Mouse (Mus musculus) limb, embryonic 10.5 days (tissue): ENCODE data around the gene Cela1. TPM values are rescaled to one million over a fixed set of nuclear protein-coding genes. Genes with fewer than 3 reads are reported as not detected.

ENCODE experiments used
- DNase-seq: peaks from one replicate; pipeline ENCODE4 v3.0.0-alpha.2; 2017; ENCODE audit warnings: low spot score
- H3K27ac ChIP-seq: fragments of 300-500 bp; sonication (generic); 2 replicates; pipeline ENCODE4 v1.5.1; 2016; ENCODE audit warnings: mild to moderate bottlenecking
- H3K27me3 ChIP-seq: fragments of 300-500 bp; sonication (generic); 2 replicates; pipeline ENCODE4 v1.6.1; 2016; ENCODE audit warnings: low read depth, mild to moderate bottlenecking; ENCODE audit not compliant: poor library complexity, severe bottlenecking
- H3K36me3 ChIP-seq: fragments of 300-500 bp; sonication (generic); 2 replicates; pipeline ENCODE4 v1.6.1; 2016; ENCODE audit warnings: mild to moderate bottlenecking, moderate library complexity
- H3K4me1 ChIP-seq: fragments of 300-500 bp; sonication (generic); 2 replicates; pipeline ENCODE4 v1.6.1; 2016
- H3K4me3 ChIP-seq: fragments of 300-500 bp; sonication (generic); 2 replicates; pipeline ENCODE4 v1.5.1; 2016; ENCODE audit warnings: mild to moderate bottlenecking, moderate library complexity
- H3K9me3 ChIP-seq: fragments of 300-500 bp; sonication (generic); replicated peaks from 2 replicates; pipeline ENCODE4 v1.6.1; 2016; ENCODE audit warnings: mild to moderate bottlenecking
- WGBS: fragments of 180-500 bp; shearing (Covaris S2); methylation state at CpG from one replicate; pipeline ENCODE4 v1.1.7; 2016; 5-methylcytosine and 5-hydroxymethylcytosine counted together
- polyA plus RNA-seq: library from polyadenylated mRNA; unstranded; fragments of >200 nt; fragmentation: Nextera tagmentation; extraction: Ambion mirVana; gene quantifications from 2 replicates; pipeline ENCODE4 v1.2.1, GENCODE M21; 2016

The Cela1 gene
- polyA plus RNA-seq, 1 experiment from 2014 or later, result 0.74 TPM

DNA sequence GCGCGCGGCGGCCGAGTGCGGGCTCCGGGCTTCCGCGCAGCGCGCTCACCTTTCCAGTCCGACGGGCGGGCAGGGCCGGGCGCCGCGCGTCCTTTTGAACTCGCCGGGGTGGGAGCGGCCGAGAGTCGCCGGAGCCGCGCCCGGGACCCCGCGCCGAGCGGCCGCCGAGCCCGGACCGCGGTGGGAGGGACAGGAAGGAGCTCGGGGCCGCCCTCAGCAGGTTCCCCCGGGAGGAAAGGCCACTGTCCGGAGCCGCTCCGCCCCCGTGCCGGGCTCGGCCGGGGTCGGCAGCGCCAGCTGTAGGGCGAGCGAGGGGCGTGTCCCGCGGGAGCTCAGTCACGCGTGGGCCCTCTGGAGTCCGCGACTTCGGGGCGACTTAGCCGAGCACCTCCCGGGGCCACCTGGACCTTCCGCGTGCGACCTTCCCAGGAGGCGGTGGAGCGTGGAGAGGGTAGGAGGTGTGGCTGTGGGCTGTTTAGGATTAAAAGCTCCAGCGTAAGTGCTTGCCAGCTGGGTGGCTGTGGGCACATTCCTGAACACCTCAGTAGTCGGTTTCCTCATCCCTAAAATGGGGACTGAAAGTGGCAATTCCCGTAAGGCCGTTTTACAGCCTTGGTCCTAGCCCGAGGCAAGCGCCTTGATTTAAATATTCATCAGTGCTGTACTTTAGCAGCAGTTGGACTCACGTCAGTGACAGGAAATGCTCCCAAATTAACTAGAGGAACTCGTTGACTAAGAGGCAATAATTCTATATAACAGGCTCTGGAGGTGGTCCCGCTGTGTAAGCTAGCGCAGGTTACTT lies 50.8 kb downstream of the Cela1 start, which contains the start of gene Smagp:
Gene Smagp (minus strand): TSS at position 241 of the 802 bp plus-strand sequence.
- Histone ChIP-seq H3K36me3 (no peaks in the 10 kb centered on the region), H3K4me3 (peak within 1 kb of the TSS; percentile 58), H3K9me3 (no peaks in the 10 kb centered on the region), H3K27ac (peak within 1 kb of the TSS; percentile 71), H3K4me1 (peaks cover 15% of the 10 kb centered on the region), H3K27me3 (peaks cover 84% of the 10 kb centered on the region)
- DNase-seq, result peak; percentile 63
- WGBS, result under 1% methylated on average over 77 of the region's 77 CpGs

DNA sequence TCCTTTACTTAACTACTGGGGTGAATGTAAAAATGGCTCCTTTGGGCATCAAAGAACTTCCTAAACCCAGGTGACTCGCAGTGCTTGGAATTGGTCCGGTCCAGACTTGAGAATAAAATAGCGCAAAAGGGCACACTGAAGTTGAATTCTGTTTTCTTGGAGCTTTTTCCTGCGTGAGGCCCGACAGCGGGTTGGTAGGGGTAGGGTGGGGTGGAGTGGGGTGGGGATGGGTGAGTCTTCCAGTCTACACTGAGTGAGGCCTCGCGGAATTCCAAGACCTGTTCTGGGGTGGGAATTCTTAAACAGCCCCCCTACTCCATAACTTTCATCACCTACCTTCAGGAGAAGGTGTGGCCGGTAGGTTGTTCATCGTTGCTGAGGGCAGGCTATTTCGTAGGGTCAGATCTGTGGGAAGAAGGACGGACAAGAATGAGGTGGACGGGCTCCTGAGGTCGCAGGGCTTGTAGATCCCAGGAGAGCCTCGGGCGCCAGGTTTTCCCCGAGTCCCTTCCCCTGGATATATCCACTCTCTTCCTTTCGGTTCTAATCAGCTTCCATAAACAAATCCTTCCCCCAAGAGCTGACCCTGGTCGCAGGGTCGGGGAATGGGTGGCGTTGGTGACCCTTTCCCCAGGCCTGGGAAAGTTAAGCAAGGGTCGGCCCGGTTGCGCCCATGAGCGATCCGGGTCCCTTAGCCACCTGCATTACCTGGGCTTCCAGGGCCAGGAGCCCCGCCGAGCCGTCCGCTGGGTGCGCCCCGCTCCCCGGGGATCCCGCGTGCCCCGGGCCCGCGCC lies 51.7 kb downstream of the Cela1 start:
- Histone ChIP-seq H3K27ac (peak overlapping the region; percentile 71), H3K4me1 (peaks cover 15% of the 10 kb centered on the region), H3K27me3 (peaks cover 82% of the 10 kb centered on the region), H3K36me3 (no peaks in the 10 kb centered on the region), H3K9me3 (no peaks in the 10 kb centered on the region), H3K4me3 (peak overlapping the region; percentile 58)
- WGBS, result 4% methylated on average over 38 of the region's 38 CpGs
- DNase-seq, result peak; percentile 50

DNA sequence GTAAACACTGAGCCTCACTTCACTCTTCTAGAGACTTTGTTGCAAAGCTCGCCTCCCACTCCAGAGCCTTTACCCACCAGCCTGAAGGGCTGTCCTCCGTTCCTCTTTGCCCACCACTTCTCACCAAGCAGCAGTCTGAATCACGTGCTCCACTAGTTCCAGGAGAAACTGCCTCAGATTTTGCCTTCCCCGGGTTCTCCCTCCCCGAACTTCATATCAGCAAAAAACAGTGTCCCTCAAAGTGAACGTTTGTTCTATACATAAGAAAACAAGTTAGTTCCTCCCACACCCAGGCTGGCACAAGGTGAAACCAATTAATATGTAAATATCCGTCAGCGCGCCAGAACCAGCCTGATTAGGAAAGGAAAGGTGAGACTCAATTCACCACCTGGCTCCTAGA lies 52.5 kb downstream of the Cela1 start:
- WGBS, result 9% methylated on average over 9 of the region's 9 CpGs
- Histone ChIP-seq H3K9me3 (no peaks in the 10 kb centered on the region), H3K27me3 (peaks cover 74% of the 10 kb centered on the region), H3K4me3 (no peak overlapping the region), H3K4me1 (peaks cover 15% of the 10 kb centered on the region), H3K27ac (no peak overlapping the region), H3K36me3 (no peaks in the 10 kb centered on the region)
- no peak for DNase-seq

DNA sequence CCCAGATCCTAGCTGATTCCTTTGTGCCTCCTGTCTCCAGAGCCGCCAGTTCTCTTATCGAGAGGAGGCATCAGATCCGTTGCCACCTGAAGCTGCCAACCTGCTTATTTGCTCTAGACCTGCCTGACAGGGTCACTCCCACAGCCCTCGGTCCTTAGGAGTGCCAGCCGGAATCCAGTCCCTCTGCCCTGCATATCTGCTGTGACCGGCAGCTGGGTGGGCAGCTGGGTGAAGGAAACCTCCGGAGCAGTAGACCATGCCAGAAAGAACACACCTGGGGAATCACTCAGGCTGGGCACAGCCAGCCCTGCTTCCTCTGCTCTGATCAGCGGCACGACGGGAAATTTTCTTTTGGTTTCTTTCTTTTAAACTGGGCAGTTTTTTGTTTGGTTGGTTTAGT lies 54.4 kb downstream of the Cela1 start:
- WGBS, result 87% methylated on average over 10 of the region's 10 CpGs
- DNase-seq, result no peak
- no peak overlapping the region for H3K27ac ChIP-seq
- H3K4me3 ChIP-seq, result no peak overlapping the region
- peaks cover 16% of the 10 kb centered on the region for H3K4me1 ChIP-seq
- H3K36me3 ChIP-seq, result no peaks in the 10 kb centered on the region
- H3K27me3 ChIP-seq, result peaks cover 59% of the 10 kb centered on the region
- H3K9me3 ChIP-seq, result no peaks in the 10 kb centered on the region

DNA sequence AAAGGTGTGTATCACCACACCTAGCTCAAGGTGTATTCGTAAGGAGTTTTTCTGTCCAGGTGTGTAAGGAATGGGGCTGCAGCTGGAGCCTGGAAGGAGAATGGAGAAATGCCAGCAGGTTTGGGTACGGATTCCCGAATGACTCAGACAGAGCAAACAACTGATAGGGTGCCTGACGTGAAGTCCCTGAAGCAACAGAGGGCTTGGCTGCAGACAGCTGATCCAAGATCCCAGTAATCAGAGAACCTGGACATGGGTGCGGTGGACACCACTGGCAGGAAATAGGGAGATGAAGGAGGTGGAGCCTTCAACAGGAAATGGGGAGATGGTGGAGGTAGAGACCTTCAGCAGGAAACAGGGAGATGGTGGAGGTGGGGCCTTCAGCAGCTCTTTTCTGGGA lies 55.4 kb downstream of the Cela1 start:
- no peak for DNase-seq
- no peak overlapping the region for H3K4me3 ChIP-seq
- no peaks in the 10 kb centered on the region for H3K9me3 ChIP-seq
- no peaks in the 10 kb centered on the region for H3K36me3 ChIP-seq
- 86% methylated on average over 5 of the region's 5 CpGs for WGBS
- H3K27ac ChIP-seq, result no peak overlapping the region
- H3K4me1 ChIP-seq, result peaks cover 23% of the 10 kb centered on the region
- H3K27me3 ChIP-seq, result peaks cover 49% of the 10 kb centered on the region

DNA sequence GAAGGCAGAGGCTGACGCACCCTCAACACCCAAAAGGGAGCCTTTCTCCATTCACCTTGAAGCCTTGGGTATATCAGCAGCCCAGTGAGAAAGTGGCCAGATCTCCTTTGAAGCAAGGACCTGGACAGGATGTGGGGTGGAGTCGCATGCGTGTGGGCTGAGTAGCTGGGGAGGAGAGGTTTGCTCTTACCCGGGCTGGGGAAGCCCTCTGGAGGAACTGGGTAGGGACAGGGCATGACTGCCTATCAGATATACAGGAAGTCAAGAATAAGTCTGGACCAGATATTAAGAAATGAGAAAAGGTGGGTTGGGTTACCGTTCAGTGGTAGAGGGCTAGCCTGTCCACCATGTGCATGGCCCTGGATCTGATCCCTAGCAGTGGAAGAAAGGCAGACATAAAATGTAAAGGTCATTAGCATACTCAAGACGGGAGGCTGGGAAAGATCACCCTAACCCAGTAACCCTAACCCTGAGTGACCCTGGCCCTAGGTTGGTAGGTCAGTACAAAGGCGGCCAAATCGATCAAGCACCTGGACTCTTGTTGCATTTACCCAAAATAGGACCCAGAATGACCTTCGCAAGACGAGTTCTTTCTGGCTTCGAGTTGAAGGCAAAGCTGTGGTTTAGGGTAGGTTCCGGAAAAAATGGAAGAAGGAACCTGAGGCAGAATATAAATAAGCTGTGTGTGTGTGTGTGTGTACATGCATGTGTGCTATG lies 56.1 kb downstream of the Cela1 start:
- no peak for DNase-seq
- H3K36me3 ChIP-seq, result no peaks in the 10 kb centered on the region
- no peak overlapping the region for H3K27ac ChIP-seq
- whole genome bisulfite sequencing, result 84% methylated on average over 12 of the region's 12 CpGs
- no peak overlapping the region for H3K4me3 ChIP-seq
- peaks cover 16% of the 10 kb centered on the region for H3K4me1 ChIP-seq
- peaks cover 42% of the 10 kb centered on the region for H3K27me3 ChIP-seq
- no peaks in the 10 kb centered on the region for H3K9me3 ChIP-seq

DNA sequence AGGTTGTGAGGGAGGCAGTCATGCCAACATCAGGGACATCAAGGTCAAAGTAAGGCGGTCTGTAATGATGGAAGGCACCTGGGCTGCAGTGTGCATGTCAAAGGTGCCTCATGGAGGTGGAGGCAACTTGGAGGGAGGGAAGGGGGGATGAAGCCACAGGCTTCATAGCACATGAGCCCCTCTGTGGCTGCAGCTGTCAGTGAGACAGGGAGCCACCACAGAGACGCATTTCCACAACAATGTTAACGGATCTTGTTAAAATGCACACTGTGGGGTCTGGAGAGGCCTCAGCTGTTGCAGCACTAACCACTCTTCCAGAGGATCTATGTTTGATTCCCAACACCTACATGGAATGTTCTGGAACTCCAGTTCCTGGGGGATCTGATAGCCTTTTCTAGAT lies 57.6 kb downstream of the Cela1 start:
- Histone ChIP-seq H3K27me3 (peaks cover 27% of the 10 kb centered on the region), H3K4me1 (peaks cover 16% of the 10 kb centered on the region), H3K27ac (no peak overlapping the region), H3K4me3 (no peak overlapping the region), H3K9me3 (no peaks in the 10 kb centered on the region), H3K36me3 (no peaks in the 10 kb centered on the region)
- 81% methylated on average over 3 of the region's 3 CpGs for WGBS
- DNase-seq, result no peak

DNA sequence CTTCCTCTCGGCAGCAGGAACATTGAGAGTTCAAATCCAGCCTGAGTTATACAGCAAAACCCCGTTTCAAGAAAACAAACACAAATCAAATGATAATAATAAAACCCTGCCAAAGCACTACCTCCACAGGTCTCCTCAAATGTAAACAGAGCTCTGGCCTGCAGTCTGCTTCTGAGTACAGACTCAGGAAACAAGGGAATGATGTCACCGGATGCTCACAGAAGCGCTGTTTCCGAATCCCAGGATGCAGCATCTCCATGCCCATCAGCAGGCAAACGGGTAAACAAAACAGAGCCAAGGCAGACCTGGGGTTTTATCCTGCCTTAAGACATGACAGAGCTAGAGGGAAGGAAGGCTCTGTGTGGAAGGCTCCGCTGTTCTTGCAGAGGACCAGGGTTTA lies 58.9 kb downstream of the Cela1 start:
- no peaks in the 10 kb centered on the region for H3K36me3 ChIP-seq
- H3K4me1 ChIP-seq, result peaks cover 19% of the 10 kb centered on the region
- WGBS, result 51% methylated on average over 7 of the region's 7 CpGs
- peaks cover 14% of the 10 kb centered on the region for H3K27me3 ChIP-seq
- H3K27ac ChIP-seq, result no peak overlapping the region
- no peak overlapping the region for H3K4me3 ChIP-seq
- no peaks in the 10 kb centered on the region for H3K9me3 ChIP-seq
- no peak for DNase-seq

DNA sequence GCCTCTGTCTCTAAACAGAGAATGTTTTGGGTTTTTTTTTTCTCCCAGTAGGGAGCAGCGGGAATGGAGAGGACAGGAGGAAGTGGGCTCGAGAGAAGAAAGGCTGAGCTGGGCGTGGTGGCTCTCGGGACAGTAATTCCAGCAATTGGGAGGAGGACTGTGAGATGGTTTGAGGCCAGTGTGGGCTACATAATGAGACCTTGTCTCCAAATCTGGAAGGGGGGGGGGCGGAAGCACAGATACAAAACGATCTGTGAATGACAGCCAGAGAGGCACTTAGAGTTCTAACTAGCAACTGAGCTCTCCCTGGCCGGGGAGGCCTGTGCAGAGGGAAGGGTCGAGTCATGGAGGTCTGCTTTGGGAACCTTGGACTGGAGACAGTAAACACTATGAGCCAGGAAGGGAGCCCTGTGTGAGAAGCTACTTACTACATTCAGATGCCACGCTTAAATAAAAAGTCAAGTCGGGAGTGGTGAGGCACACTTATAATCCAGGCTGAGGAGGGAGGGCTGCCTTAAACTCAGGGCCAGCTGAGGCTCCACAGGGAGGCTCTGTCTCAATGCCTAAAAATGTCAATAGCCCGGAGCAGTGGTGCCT lies 59.8 kb downstream of the Cela1 start:
- Histone ChIP-seq H3K4me1 (peaks cover 19% of the 10 kb centered on the region), H3K4me3 (no peak overlapping the region), H3K9me3 (no peaks in the 10 kb centered on the region), H3K36me3 (no peaks in the 10 kb centered on the region), H3K27ac (no peak overlapping the region), H3K27me3 (peaks cover 5% of the 10 kb centered on the region; the same call in 1 of the 2 replicates)
- DNase-seq, result no peak
- 11% methylated on average over 11 of the region's 11 CpGs for WGBS

DNA sequence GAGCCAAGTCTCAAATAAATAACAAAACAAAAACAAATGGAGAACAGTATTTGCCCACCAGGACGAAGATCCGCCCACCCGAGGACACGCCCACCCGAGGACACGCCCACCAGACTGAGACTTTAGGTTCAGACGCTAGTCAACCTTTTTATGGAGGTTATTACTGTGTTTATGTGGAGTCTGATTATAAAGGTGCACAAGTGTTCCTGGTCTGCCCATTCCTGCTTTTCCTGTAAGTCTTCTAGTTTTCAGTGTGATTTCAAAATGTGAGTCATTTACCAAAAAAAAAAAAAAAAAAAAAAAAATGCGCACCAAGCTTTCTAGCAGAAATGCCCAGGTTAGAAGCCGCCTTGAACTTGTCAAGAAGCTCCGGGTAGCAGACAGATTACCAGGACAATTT lies 60.4 kb downstream of the Cela1 start:
- Histone ChIP-seq H3K9me3 (no peaks in the 10 kb centered on the region), H3K36me3 (no peaks in the 10 kb centered on the region), H3K27ac (no peak overlapping the region), H3K27me3 (no peaks in the 10 kb centered on the region), H3K4me1 (peaks cover 19% of the 10 kb centered on the region), H3K4me3 (no peak overlapping the region)
- WGBS, result 13% methylated on average over 10 of the region's 10 CpGs
- DNase-seq, result no peak

DNA sequence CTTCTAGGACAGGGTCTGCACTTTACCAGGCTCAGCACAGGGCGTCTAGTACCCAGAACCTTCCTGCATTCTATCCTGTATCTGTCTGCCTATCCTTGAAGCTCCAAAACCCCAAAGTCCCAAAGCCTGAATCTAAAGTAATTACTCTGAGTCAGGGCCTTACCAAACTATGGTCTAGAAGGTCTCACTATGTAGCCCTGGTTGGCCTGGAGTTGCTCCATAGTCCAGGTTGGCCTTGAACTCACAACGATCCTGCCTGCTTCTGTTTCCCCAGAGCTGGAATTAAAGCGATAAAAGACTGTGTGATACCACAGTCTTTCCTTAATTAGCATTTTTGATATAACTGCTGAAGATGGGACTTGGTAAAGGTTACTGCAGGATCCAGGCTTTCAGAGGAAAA lies 63.3 kb downstream of the Cela1 start:
- WGBS, result 88% methylated on average over 3 of the region's 3 CpGs
- Histone ChIP-seq H3K4me1 (peaks cover 19% of the 10 kb centered on the region), H3K36me3 (peaks cover 16% of the 10 kb centered on the region), H3K27ac (no peak overlapping the region), H3K4me3 (no peak overlapping the region), H3K27me3 (no peaks in the 10 kb centered on the region), H3K9me3 (no peaks in the 10 kb centered on the region)
- no peak for DNase-seq
